Mouse (Mus musculus) myocyte (in vitro differentiated cells): ENCODE results near the gene Nprl3. TPM values are rescaled to one million over a fixed set of nuclear protein-coding genes. Genes with fewer than 3 reads are reported as not detected.

Experiments used
- H3K27me3 ChIP-seq: one replicate; pipeline ENCODE4 v1.6.1; 2011; ENCODE audit not compliant: control insufficient read depth, insufficient read depth, insufficient read length
- H3K36me3 ChIP-seq: one replicate; pipeline ENCODE4 v1.6.1; 2011; ENCODE audit not compliant: control insufficient read depth, insufficient read depth
- H3K4me2 ChIP-seq: one replicate; pipeline ENCODE4 v1.6.1; 2011; ENCODE audit warnings: low read depth, control low read depth
- H3K4me3 ChIP-seq: one replicate; pipeline ENCODE4 v1.5.1; 2011; ENCODE audit warnings: mild to moderate bottlenecking, control low read depth, moderate library complexity
- H3K79me2 ChIP-seq: one replicate; pipeline ENCODE4 v1.6.1; 2011; ENCODE audit not compliant: control insufficient read depth, insufficient read depth
- H3ac ChIP-seq: one replicate; pipeline ENCODE4 v1.6.1; 2011; ENCODE audit not compliant: control insufficient read depth, insufficient read length
- CEBPB ChIP-seq: IDR thresholded peaks from 2 replicates; pipeline ENCODE4 v1.6.1; 2011; ENCODE audit warnings: mild to moderate bottlenecking, moderate library complexity; ENCODE audit not compliant: poor library complexity, insufficient read depth, severe bottlenecking
- E2F4 ChIP-seq: IDR thresholded peaks from one replicate; pipeline ENCODE4 v1.6.1; 2011; ENCODE audit warnings: mild to moderate bottlenecking, control low read depth, moderate library complexity; ENCODE audit not compliant: insufficient read depth
- MAX ChIP-seq: IDR thresholded peaks from one replicate; pipeline ENCODE4 v1.6.1; 2011; ENCODE audit warnings: low read depth, mild to moderate bottlenecking, control low read depth
- MYOD1 ChIP-seq, 3 experiments: IDR thresholded peaks; one replicate each; pipeline ENCODE4 v1.6.1; 2011; ENCODE audit warnings: control low read depth in 2 of 3, low read depth in 2 of 3, mild to moderate bottlenecking in 2 of 3, moderate library complexity in 1 of 3; ENCODE audit not compliant: insufficient read length in 2 of 3, control insufficient read depth in 1 of 3
- MYOG ChIP-seq, 3 experiments: IDR thresholded peaks; one replicate each; pipeline ENCODE4 v1.6.1; 2011; ENCODE audit warnings: control low read depth in 2 of 3, low read depth in 2 of 3, mild to moderate bottlenecking in 2 of 3; ENCODE audit not compliant: insufficient read length in 2 of 3, control insufficient read depth in 1 of 3, insufficient read depth in 1 of 3
- POLR2A ChIP-seq: IDR thresholded peaks from one replicate; pipeline ENCODE4 v1.6.1; 2011; ENCODE audit warnings: low read depth, mild to moderate bottlenecking, control low read depth, moderate library complexity; ENCODE audit not compliant: insufficient read length
- POLR2AphosphoS2 ChIP-seq: IDR thresholded peaks from one replicate; pipeline ENCODE4 v1.6.1; 2011; ENCODE audit warnings: low read depth, control low read depth; ENCODE audit not compliant: insufficient read length
- REST ChIP-seq: IDR thresholded peaks from one replicate; pipeline ENCODE4 v1.6.1; 2011; ENCODE audit warnings: mild to moderate bottlenecking, control low read depth, moderate library complexity; ENCODE audit not compliant: insufficient read depth, insufficient read length
- SRF ChIP-seq: IDR thresholded peaks from one replicate; pipeline ENCODE4 v1.6.1; 2011; ENCODE audit warnings: low read depth; ENCODE audit not compliant: control insufficient read depth, insufficient read length
- TCF12 ChIP-seq: IDR thresholded peaks from one replicate; pipeline ENCODE4 v1.6.1; 2011; ENCODE audit warnings: mild to moderate bottlenecking, control low read depth; ENCODE audit not compliant: poor library complexity, insufficient read depth, severe bottlenecking
- TCF3 ChIP-seq: IDR thresholded peaks from one replicate; pipeline ENCODE4 v1.6.1; 2011; ENCODE audit warnings: low read depth, control low read depth; ENCODE audit not compliant: insufficient read length
- USF1 ChIP-seq: IDR thresholded peaks from one replicate; pipeline ENCODE4 v1.6.1; 2011; ENCODE audit warnings: low read depth, mild to moderate bottlenecking, control low read depth, moderate library complexity
- polyA plus RNA-seq: library from polyadenylated mRNA; unstranded; fragments of >200 nt; fragmentation: generic; extraction: Trizol; gene quantifications from one replicate; pipeline ENCODE4 v1.2.1, GENCODE M21; 2012; ENCODE audit warnings: missing spikeins

Gene Nprl3
- polyA plus RNA-seq, 1 experiment: 57.4 TPM

- Histone ChIP-seq H3K4me3 (no peak overlapping the region), H3K79me2 (no peaks in the 10 kb centered on the region), H3K36me3 (peaks cover 24% of the 10 kb centered on the region), H3K27me3 (no peaks in the 10 kb centered on the region), H3K4me2 (no peak overlapping the region), H3ac (no peak overlapping the region)
- TF ChIP-seq TCF3: no peak
- TF ChIP-seq SRF: no peak
- TF ChIP-seq TCF12: no peak
- TF ChIP-seq POLR2AphosphoS2: no peak
- no peak for TF ChIP-seq MYOD1 (IDR thresholded peaks at IDR 0.05; ENCODE audit: control insufficient read depth in 1 of 3, insufficient read length in 2 of 3, low read depth in 2 of 3)
- no peak for TF ChIP-seq CEBPB
- TF ChIP-seq USF1: no peak
- no peak for TF ChIP-seq POLR2A
- no peak for TF ChIP-seq E2F4
- no peak for TF ChIP-seq MYOG (IDR thresholded peaks at IDR 0.05; ENCODE audit: control insufficient read depth in 1 of 3, insufficient read depth in 1 of 3, insufficient read length in 2 of 3, low read depth in 2 of 3)
- no peak for TF ChIP-seq MAX
- no peak for TF ChIP-seq REST
Observed at GRCm38 (mm10) chr11:32238093-32238860, 29.2 kb downstream of the Nprl3 start.

- no peak for TF ChIP-seq TCF12
- no peak for TF ChIP-seq MYOG (IDR thresholded peaks at IDR 0.05; ENCODE audit: control insufficient read depth in 1 of 3, insufficient read depth in 1 of 3, insufficient read length in 2 of 3, low read depth in 2 of 3)
- no peak for TF ChIP-seq USF1
- TF ChIP-seq SRF: no peak
- TF ChIP-seq POLR2AphosphoS2: no peak
- TF ChIP-seq E2F4: no peak
- TF ChIP-seq MYOD1 (IDR thresholded peaks at IDR 0.05; ENCODE audit: control insufficient read depth in 1 of 3, insufficient read length in 2 of 3, low read depth in 2 of 3): no peak
- TF ChIP-seq TCF3: no peak
- no peak for TF ChIP-seq CEBPB
- no peak for TF ChIP-seq REST
- TF ChIP-seq MAX: no peak
- no peak for TF ChIP-seq POLR2A
- H3K27me3 ChIP-seq: no peaks in the 10 kb centered on the region
- H3K4me2 ChIP-seq: no peak overlapping the region
- H3K79me2 ChIP-seq: no peaks in the 10 kb centered on the region
- H3ac ChIP-seq: no peak overlapping the region
- H3K36me3 ChIP-seq: peaks cover 31% of the 10 kb centered on the region
- H3K4me3 ChIP-seq: no peak overlapping the region
Observed at GRCm38 (mm10) chr11:32237411-32237795, 30.1 kb downstream of the Nprl3 start.

GRCm38 (mm10) chr11:32236712-32237410 lies 30.6 kb downstream of the Nprl3 start:
- Histone ChIP-seq H3K4me2 (no peak overlapping the region), H3K4me3 (no peak overlapping the region), H3K79me2 (no peaks in the 10 kb centered on the region), H3K36me3 (peaks cover 36% of the 10 kb centered on the region), H3K27me3 (no peaks in the 10 kb centered on the region), H3ac (no peak overlapping the region)
- no peak for TF ChIP-seq POLR2AphosphoS2
- no peak for TF ChIP-seq MYOG (IDR thresholded peaks at IDR 0.05; ENCODE audit: control insufficient read depth in 1 of 3, insufficient read depth in 1 of 3, insufficient read length in 2 of 3, low read depth in 2 of 3)
- TF ChIP-seq MAX: no peak
- TF ChIP-seq TCF12: no peak
- TF ChIP-seq REST: no peak
- TF ChIP-seq E2F4: no peak
- no peak for TF ChIP-seq SRF
- TF ChIP-seq TCF3: no peak
- TF ChIP-seq CEBPB: no peak
- no peak for TF ChIP-seq USF1
- TF ChIP-seq POLR2A: no peak

GRCm38 (mm10) chr11:32236132-32236531 lies 31.4 kb downstream of the Nprl3 start:
- H3K79me2 ChIP-seq: no peaks in the 10 kb centered on the region
- H3K4me3 ChIP-seq: no peak overlapping the region
- TF ChIP-seq POLR2A: no peak
- no peak for TF ChIP-seq USF1
- TF ChIP-seq POLR2AphosphoS2: no peak
- no peak for TF ChIP-seq TCF12
- no peak for TF ChIP-seq REST
- TF ChIP-seq MYOG (IDR thresholded peaks at IDR 0.05; ENCODE audit: control insufficient read depth in 1 of 3, insufficient read depth in 1 of 3, insufficient read length in 2 of 3, low read depth in 2 of 3): no peak
- no peak for TF ChIP-seq SRF
- TF ChIP-seq MAX: no peak
- no peak overlapping the region for H3K4me2 ChIP-seq
- no peaks in the 10 kb centered on the region for H3K27me3 ChIP-seq
- H3K36me3 ChIP-seq: peaks cover 33% of the 10 kb centered on the region
- H3ac ChIP-seq: no peak overlapping the region
